Mouse (Mus musculus): ENCODE results near the gene Gga1.

- TF ChIP-seq CTCF (IDR thresholded peaks at IDR 0.05; ENCODE audit: control insufficient read depth, insufficient read depth, low read length) (no peak), POLR2A (IDR thresholded peaks at IDR 0.05; ENCODE audit: borderline replicate concordance, control insufficient read depth, low read depth, low read length) (no peak)
These were observed 51.5 kb downstream of the Gga1 start for GRCm38 (mm10) chr15:78928539-78928938.
